Mouse (Mus musculus) limb, embryonic 15.5 days (tissue): ENCODE measurements around the gene Il31ra. TPM values are rescaled to one million over a fixed set of nuclear protein-coding genes. Genes with fewer than 3 reads are reported as not detected.

Source experiments
- ATAC-seq: fragments of 200-750 bp; cut with Nextera tagmentation; 2 replicates; pipeline ENCODE4 v1.8.0; 2017; ENCODE audit warnings: low read depth, moderate TSS enrichment; ENCODE audit not compliant: insufficient number of reproducible peaks, low FRiP score, low TSS enrichment
- H3K27ac ChIP-seq: fragments of 300-500 bp; sonication (generic); 2 replicates; pipeline ENCODE4 v1.5.1; 2015; ENCODE audit warnings: moderate library complexity, mild to moderate bottlenecking, inconsistent platforms
- H3K27me3 ChIP-seq: fragments of 300-500 bp; sonication (generic); 2 replicates; pipeline ENCODE4 v1.6.1; 2015; ENCODE audit warnings: inconsistent platforms
- H3K36me3 ChIP-seq: fragments of 300-500 bp; sonication (generic); 2 replicates; pipeline ENCODE4 v1.6.1; 2015; ENCODE audit warnings: inconsistent platforms
- H3K4me1 ChIP-seq: fragments of 300-500 bp; sonication (generic); 2 replicates; pipeline ENCODE4 v1.6.1; 2015; ENCODE audit warnings: inconsistent platforms
- H3K4me2 ChIP-seq: fragments of 300-500 bp; sonication (generic); 2 replicates; pipeline ENCODE4 v1.6.1; 2015; ENCODE audit warnings: mild to moderate bottlenecking, inconsistent platforms
- H3K4me3 ChIP-seq: fragments of 300-500 bp; sonication (generic); 2 replicates; pipeline ENCODE4 v1.5.1; 2015; ENCODE audit warnings: mild to moderate bottlenecking, inconsistent platforms
- H3K9ac ChIP-seq: fragments of 300-500 bp; sonication (generic); 2 replicates; pipeline ENCODE4 v1.6.1; 2015; ENCODE audit warnings: inconsistent platforms
- H3K9me3 ChIP-seq: fragments of 300-500 bp; sonication (generic); 2 replicates; pipeline ENCODE4 v1.6.1; 2016; ENCODE audit warnings: inconsistent platforms
- WGBS: fragments of 180-500 bp; shearing (Covaris S2); methylation state at CpG from one replicate; pipeline ENCODE4 v1.1.7; 2015; 5-methylcytosine and 5-hydroxymethylcytosine counted together
- polyA plus RNA-seq: library from polyadenylated mRNA; unstranded; fragments of >200 nt; fragmentation: Nextera tagmentation; extraction: Ambion mirVana; gene quantifications from 2 replicates; pipeline ENCODE4 v1.2.1, GENCODE M21; 2015

The Il31ra gene
- polyA plus RNA-seq, 1 experiment from 2014 or later, result 0.45 TPM

- no peaks in the 10 kb centered on the region for H3K27me3 ChIP-seq
- ATAC-seq, result no peak
- H3K9me3 ChIP-seq, result no peaks in the 10 kb centered on the region
- H3K9ac ChIP-seq, result no peak overlapping the region
- H3K4me1 ChIP-seq, result peaks cover 13% of the 10 kb centered on the region
- no peak overlapping the region for H3K27ac ChIP-seq
- 93% methylated on average over 13 of the region's 13 CpGs for whole genome bisulfite sequencing
- H3K36me3 ChIP-seq, result peaks cover 68% of the 10 kb centered on the region
- no peak overlapping the region for H3K4me3 ChIP-seq
- no peak overlapping the region for H3K4me2 ChIP-seq
These were observed 90.3 kb downstream of the Il31ra start for GRCm38 (mm10) chr13:112503846-112504245.

- H3K9me3 ChIP-seq, result no peaks in the 10 kb centered on the region
- H3K4me3 ChIP-seq, result no peak overlapping the region
- peaks cover 84% of the 10 kb centered on the region for H3K36me3 ChIP-seq
- no peak overlapping the region for H3K9ac ChIP-seq
- no peak for ATAC-seq
- no peaks in the 10 kb centered on the region for H3K27me3 ChIP-seq
- 90% methylated on average over 9 of the region's 9 CpGs for WGBS
- H3K4me1 ChIP-seq, result no peaks in the 10 kb centered on the region
- H3K27ac ChIP-seq, result no peak overlapping the region
- no peak overlapping the region for H3K4me2 ChIP-seq
These were observed 93.7 kb downstream of the Il31ra start for GRCm38 (mm10) chr13:112500466-112500865.

GRCm38 (mm10) chr13:112500027-112500426, 94.1 kb downstream of the Il31ra start:
- H3K36me3 ChIP-seq, result peaks cover 84% of the 10 kb centered on the region
- H3K27me3 ChIP-seq, result no peaks in the 10 kb centered on the region
- H3K9ac ChIP-seq, result no peak overlapping the region
- H3K9me3 ChIP-seq, result no peaks in the 10 kb centered on the region
- H3K4me1 ChIP-seq, result no peaks in the 10 kb centered on the region
- no peak overlapping the region for H3K4me3 ChIP-seq
- no peak overlapping the region for H3K27ac ChIP-seq
- WGBS, result 96% methylated on average over 4 of the region's 4 CpGs
- ATAC-seq, result no peak
- no peak overlapping the region for H3K4me2 ChIP-seq

GRCm38 (mm10) chr13:112494590-112494989, 99.6 kb downstream of the Il31ra start:
- Histone ChIP-seq H3K9me3 (no peaks in the 10 kb centered on the region), H3K4me2 (no peak overlapping the region), H3K9ac (no peak overlapping the region), H3K4me1 (no peaks in the 10 kb centered on the region), H3K27me3 (no peaks in the 10 kb centered on the region), H3K36me3 (peaks cover 74% of the 10 kb centered on the region), H3K27ac (no peak overlapping the region), H3K4me3 (no peak overlapping the region)
- WGBS, result 93% methylated on average over 12 of the region's 12 CpGs
- ATAC-seq, result no peak

- H3K4me2 ChIP-seq, result no peak overlapping the region
- H3K4me3 ChIP-seq, result no peak overlapping the region
- 80% methylated on average over 1 of the region's 1 CpGs for WGBS
- no peaks in the 10 kb centered on the region for H3K4me1 ChIP-seq
- no peak overlapping the region for H3K9ac ChIP-seq
- H3K27ac ChIP-seq, result no peak overlapping the region
- no peaks in the 10 kb centered on the region for H3K9me3 ChIP-seq
- H3K27me3 ChIP-seq, result no peaks in the 10 kb centered on the region
- no peak for ATAC-seq
- H3K36me3 ChIP-seq, result peaks cover 64% of the 10 kb centered on the region
These were observed 101.9 kb downstream of the Il31ra start for GRCm38 (mm10) chr13:112492285-112492678.

- H3K27ac ChIP-seq, result no peak overlapping the region
- no peak overlapping the region for H3K9ac ChIP-seq
- H3K4me2 ChIP-seq, result no peak overlapping the region
- 63% methylated on average over 14 of the region's 14 CpGs for WGBS
- H3K27me3 ChIP-seq, result no peaks in the 10 kb centered on the region
- no peaks in the 10 kb centered on the region for H3K4me1 ChIP-seq
- H3K4me3 ChIP-seq, result no peak overlapping the region
- no peak for ATAC-seq
- H3K9me3 ChIP-seq, result no peaks in the 10 kb centered on the region
- H3K36me3 ChIP-seq, result peaks cover 64% of the 10 kb centered on the region
These were observed 102.4 kb downstream of the Il31ra start for GRCm38 (mm10) chr13:112491636-112492284.

GRCm38 (mm10) chr13:112490036-112490435, 104.1 kb downstream of the Il31ra start:
- Histone ChIP-seq H3K9ac (no peak overlapping the region), H3K9me3 (no peaks in the 10 kb centered on the region), H3K4me3 (no peak overlapping the region), H3K4me2 (no peak overlapping the region), H3K4me1 (no peaks in the 10 kb centered on the region), H3K27ac (no peak overlapping the region), H3K27me3 (no peaks in the 10 kb centered on the region), H3K36me3 (peaks cover 67% of the 10 kb centered on the region)
- 91% methylated on average over 3 of the region's 3 CpGs for WGBS
- ATAC-seq, result no peak

- H3K27ac ChIP-seq, result no peak overlapping the region
- no peaks in the 10 kb centered on the region for H3K27me3 ChIP-seq
- ATAC-seq, result no peak
- no peak overlapping the region for H3K9ac ChIP-seq
- H3K4me1 ChIP-seq, result no peaks in the 10 kb centered on the region
- H3K36me3 ChIP-seq, result peaks cover 80% of the 10 kb centered on the region
- no peak overlapping the region for H3K4me3 ChIP-seq
- no peak overlapping the region for H3K4me2 ChIP-seq
- H3K9me3 ChIP-seq, result no peaks in the 10 kb centered on the region
- 98% methylated on average over 5 of the region's 5 CpGs for WGBS
These were observed 107.5 kb downstream of the Il31ra start for GRCm38 (mm10) chr13:112486676-112487075.

GRCm38 (mm10) chr13:112486236-112486635, 107.9 kb downstream of the Il31ra start:
- H3K4me3 ChIP-seq, result no peak overlapping the region
- H3K36me3 ChIP-seq, result peaks cover 80% of the 10 kb centered on the region
- no peaks in the 10 kb centered on the region for H3K27me3 ChIP-seq
- ATAC-seq, result no peak
- H3K9me3 ChIP-seq, result no peaks in the 10 kb centered on the region
- no peak overlapping the region for H3K9ac ChIP-seq
- H3K4me1 ChIP-seq, result no peaks in the 10 kb centered on the region
- H3K27ac ChIP-seq, result no peak overlapping the region
- no peak overlapping the region for H3K4me2 ChIP-seq
- 91% methylated on average over 5 of the region's 5 CpGs for WGBS

GRCm38 (mm10) chr13:112483015-112483414, 111.1 kb downstream of the Il31ra start:
- no peak for ATAC-seq
- H3K4me2 ChIP-seq, result no peak overlapping the region
- no peak overlapping the region for H3K4me3 ChIP-seq
- 85% methylated on average over 7 of the region's 7 CpGs for WGBS
- H3K36me3 ChIP-seq, result peaks cover 67% of the 10 kb centered on the region
- H3K27me3 ChIP-seq, result no peaks in the 10 kb centered on the region
- H3K4me1 ChIP-seq, result no peaks in the 10 kb centered on the region
- H3K9ac ChIP-seq, result no peak overlapping the region
- H3K9me3 ChIP-seq, result no peaks in the 10 kb centered on the region
- no peak overlapping the region for H3K27ac ChIP-seq

GRCm38 (mm10) chr13:112482525-112482924, 111.6 kb downstream of the Il31ra start:
- no peak overlapping the region for H3K4me2 ChIP-seq
- no peak overlapping the region for H3K9ac ChIP-seq
- H3K4me3 ChIP-seq, result no peak overlapping the region
- H3K27ac ChIP-seq, result no peak overlapping the region
- WGBS, result 92% methylated on average over 5 of the region's 5 CpGs
- H3K36me3 ChIP-seq, result peaks cover 68% of the 10 kb centered on the region
- H3K9me3 ChIP-seq, result no peaks in the 10 kb centered on the region
- H3K27me3 ChIP-seq, result no peaks in the 10 kb centered on the region
- no peaks in the 10 kb centered on the region for H3K4me1 ChIP-seq
- ATAC-seq, result no peak

GRCm38 (mm10) chr13:112479926-112480325, 114.2 kb downstream of the Il31ra start:
- no peak overlapping the region for H3K9ac ChIP-seq
- no peak overlapping the region for H3K4me3 ChIP-seq
- no peak for ATAC-seq
- peaks cover 60% of the 10 kb centered on the region for H3K36me3 ChIP-seq
- WGBS, result 92% methylated on average over 15 of the region's 15 CpGs
- H3K4me1 ChIP-seq, result no peaks in the 10 kb centered on the region
- H3K27ac ChIP-seq, result no peak overlapping the region
- H3K4me2 ChIP-seq, result no peak overlapping the region
- no peaks in the 10 kb centered on the region for H3K27me3 ChIP-seq
- no peaks in the 10 kb centered on the region for H3K9me3 ChIP-seq

GRCm38 (mm10) chr13:112479032-112479431, 115.1 kb downstream of the Il31ra start:
- no peak for ATAC-seq
- Histone ChIP-seq H3K36me3 (peaks cover 53% of the 10 kb centered on the region), H3K4me2 (no peak overlapping the region), H3K9ac (no peak overlapping the region), H3K4me1 (no peaks in the 10 kb centered on the region), H3K27me3 (no peaks in the 10 kb centered on the region), H3K9me3 (no peaks in the 10 kb centered on the region), H3K4me3 (no peak overlapping the region), H3K27ac (no peak overlapping the region)
- 83% methylated on average over 7 of the region's 7 CpGs for WGBS
